Mouse (Mus musculus) left cerebral cortex, adult 2 months (tissue): ENCODE results near the gene Hoxa6. TPM values are rescaled to one million over a fixed set of nuclear protein-coding genes. Genes with fewer than 3 reads are reported as not detected.

Experiments
- DNase-seq, 2 experiments: peaks; one replicate each; pipeline ENCODE4 v3.0.0; 2021 to 2022; ENCODE audit warnings: low spot score in 2 of 2, mixed read lengths in 1 of 2; ENCODE audit errors: extremely low spot score in 1 of 2
- H3K27ac ChIP-seq: fragments of 200-600 bp; 2 replicates; pipeline ENCODE4 v1.8.1; 2022
- H3K4me3 ChIP-seq: fragments of 200-600 bp; 2 replicates; pipeline ENCODE4 v1.8.1; 2022
- CTCF ChIP-seq: fragments of 200-600 bp; IDR thresholded peaks from 2 replicates; pipeline ENCODE4 v1.8.1; 2022; ENCODE audit warnings: antibody characterized with exemption, mild to moderate bottlenecking, moderate library complexity
- intact Hi-C: fragments of 180-260 bp; cut with DNase I; formaldehyde crosslinking; loops from one replicate; pipeline ENCODE4 v1.15.1; 2025
- total RNA-seq, 2 experiments: library from RNA; stranded (reverse); gene quantifications; 2 replicates each; pipeline ENCODE4 v1.2.3; 2021

Hoxa6 gene
- total RNA-seq, 2 experiments from 2014 or later, result not detected

GRCm38 (mm10) chr6:52208868-52209684 lies 554 bp upstream of the Hoxa6 start:
- no peak overlapping the region for H3K4me3 ChIP-seq
- intact Hi-C loops, result no loop called here
- no peak for DNase-seq
- TF ChIP-seq CTCF, result no peak
- no peak overlapping the region for H3K27ac ChIP-seq

- TF ChIP-seq CTCF, result no peak
- DNase-seq, result no peak
- Histone ChIP-seq H3K4me3 (no peak overlapping the region), H3K27ac (no peak overlapping the region)
- intact Hi-C loops, result no loop called here
Observed at GRCm38 (mm10) chr6:52207684-52207976, 892 bp downstream of the Hoxa6 start.

GRCm38 (mm10) chr6:52206882-52207683 lies 1.4 kb downstream of the Hoxa6 start:
- intact Hi-C loops, result no loop called here
- no peak for DNase-seq
- TF ChIP-seq CTCF, result no peak
- Histone ChIP-seq H3K27ac (no peak overlapping the region), H3K4me3 (no peak overlapping the region)

- Histone ChIP-seq H3K4me3 (no peak overlapping the region), H3K27ac (no peak overlapping the region)
- intact Hi-C loops, result no loop called here
- DNase-seq, result no peak
- no peak for TF ChIP-seq CTCF
Observed at GRCm38 (mm10) chr6:52205638-52206621, 2.6 kb downstream of the Hoxa6 start.

GRCm38 (mm10) chr6:52205221-52205620 lies 3.3 kb downstream of the Hoxa6 start:
- Histone ChIP-seq H3K27ac (no peak overlapping the region), H3K4me3 (no peak overlapping the region)
- no peak for TF ChIP-seq CTCF
- intact Hi-C loops, result no loop called here
- no peak for DNase-seq

GRCm38 (mm10) chr6:52204050-52204752 lies 4.3 kb downstream of the Hoxa6 start, which contains the start of gene Hoxa5:
TSS of gene Hoxa5 (minus strand) at chr6:52204587.
- DNase-seq, result no peak
- peak; percentile 45 for TF ChIP-seq CTCF
- intact Hi-C loops, result no loop called here
- Histone ChIP-seq H3K4me3 (no peak within 1 kb of the TSS), H3K27ac (no peak within 1 kb of the TSS)

GRCm38 (mm10) chr6:52203371-52204049 lies 5.0 kb downstream of the Hoxa6 start:
- no peak for DNase-seq
- Histone ChIP-seq H3K27ac (no peak overlapping the region), H3K4me3 (no peak overlapping the region)
- TF ChIP-seq CTCF, result no peak
- intact Hi-C loops, result no loop called here

- intact Hi-C loops, result no loop called here
- Histone ChIP-seq H3K27ac (no peak overlapping the region), H3K4me3 (no peak overlapping the region)
- no peak for TF ChIP-seq CTCF
- DNase-seq, result no peak
Observed at GRCm38 (mm10) chr6:52203121-52203370, 5.5 kb downstream of the Hoxa6 start.

GRCm38 (mm10) chr6:52202362-52203120 lies 6.0 kb downstream of the Hoxa6 start:
- no peak overlapping the region for H3K4me3 ChIP-seq

GRCm38 (mm10) chr6:52201269-52201668 lies 7.3 kb downstream of the Hoxa6 start:
- intact Hi-C loops, result no loop called here
- no peak for TF ChIP-seq CTCF
- Histone ChIP-seq H3K27ac (no peak overlapping the region), H3K4me3 (no peak overlapping the region)
- no peak for DNase-seq

More at GRCm38 (mm10) chr6:52202362-52203120, 6.0 kb downstream of the Hoxa6 start:
- no peak for TF ChIP-seq CTCF
- no peak overlapping the region for H3K27ac ChIP-seq
- DNase-seq, result no peak
- intact Hi-C loops, result no loop called here
